Mouse (Mus musculus): ENCODE data around the gene Cacnb3.
"Not testable (repeated sequence)": the region's sequence is repeated elsewhere in the genome, so short reads cannot be mapped to it uniquely, and the experiment has no call there.

The Cacnb3 gene

GRCm38 (mm10) chr15:98630540-98630939 is at the start of gene Cacnb3:
Gene Cacnb3, plus strand, starts transcription at chr15:98630840.
- DNase-seq (ENCODE audit: low spot score) = no peak

GRCm38 (mm10) chr15:98582410-98582809 is 48.2 kb upstream of the Cacnb3 start:
- DNase-seq (ENCODE audit: low spot score) = no peak

GRCm38 (mm10) chr15:98582996-98583395 is 47.6 kb upstream of the Cacnb3 start:
- no peak for DNase-seq (ENCODE audit: low spot score)

GRCm38 (mm10) chr15:98585421-98585820 is 45.2 kb upstream of the Cacnb3 start:
- no peak for DNase-seq (ENCODE audit: low spot score)

- not testable (repeated sequence) for DNase-seq (ENCODE audit: low spot score)
These were observed 44.5 kb upstream of the Cacnb3 start for GRCm38 (mm10) chr15:98586141-98586540.

GRCm38 (mm10) chr15:98587751-98588150 is 42.9 kb upstream of the Cacnb3 start:
- no peak for DNase-seq (ENCODE audit: low spot score)

GRCm38 (mm10) chr15:98589640-98590336 is 40.9 kb upstream of the Cacnb3 start:
- DNase-seq (ENCODE audit: low spot score) = no peak

GRCm38 (mm10) chr15:98591396-98591795 is 39.2 kb upstream of the Cacnb3 start:
- DNase-seq (ENCODE audit: low spot score) = no peak

GRCm38 (mm10) chr15:98594193-98594592 is 36.4 kb upstream of the Cacnb3 start:
- no peak for DNase-seq (ENCODE audit: low spot score)

GRCm38 (mm10) chr15:98595049-98595448 is 35.6 kb upstream of the Cacnb3 start:
- no peak for DNase-seq (ENCODE audit: low spot score)

GRCm38 (mm10) chr15:98596609-98597008 is 34.0 kb upstream of the Cacnb3 start:
- DNase-seq (ENCODE audit: low spot score) = no peak

GRCm38 (mm10) chr15:98600036-98600709 is 30.5 kb upstream of the Cacnb3 start:
- no peak for DNase-seq (ENCODE audit: low spot score)

- no peak for DNase-seq (ENCODE audit: low spot score)
These were observed 28.8 kb upstream of the Cacnb3 start for GRCm38 (mm10) chr15:98601832-98602190.

GRCm38 (mm10) chr15:98602191-98602881 is 28.3 kb upstream of the Cacnb3 start:
- no peak for DNase-seq (ENCODE audit: low spot score)

- no peak for DNase-seq (ENCODE audit: low spot score)
These were observed 27.6 kb upstream of the Cacnb3 start for GRCm38 (mm10) chr15:98602921-98603458.

- DNase-seq (ENCODE audit: low spot score) = no peak
These were observed 26.5 kb upstream of the Cacnb3 start for GRCm38 (mm10) chr15:98604041-98604575.

GRCm38 (mm10) chr15:98606051-98606536 is 24.5 kb upstream of the Cacnb3 start:
- no peak for DNase-seq (ENCODE audit: low spot score)

- DNase-seq (ENCODE audit: low spot score) = no peak
These were observed 23.9 kb upstream of the Cacnb3 start for GRCm38 (mm10) chr15:98606739-98607138.

GRCm38 (mm10) chr15:98607557-98607956 is 23.1 kb upstream of the Cacnb3 start:
- no peak for DNase-seq (ENCODE audit: low spot score)

- no peak for DNase-seq (ENCODE audit: low spot score)
These were observed 22.4 kb upstream of the Cacnb3 start for GRCm38 (mm10) chr15:98608058-98608783.

- no peak for DNase-seq (ENCODE audit: low spot score)
These were observed 21.8 kb upstream of the Cacnb3 start for GRCm38 (mm10) chr15:98608784-98609250.
